Comparison of ENCODE assay signal across 12 mouse cellular contexts in the genomic region with DNA sequence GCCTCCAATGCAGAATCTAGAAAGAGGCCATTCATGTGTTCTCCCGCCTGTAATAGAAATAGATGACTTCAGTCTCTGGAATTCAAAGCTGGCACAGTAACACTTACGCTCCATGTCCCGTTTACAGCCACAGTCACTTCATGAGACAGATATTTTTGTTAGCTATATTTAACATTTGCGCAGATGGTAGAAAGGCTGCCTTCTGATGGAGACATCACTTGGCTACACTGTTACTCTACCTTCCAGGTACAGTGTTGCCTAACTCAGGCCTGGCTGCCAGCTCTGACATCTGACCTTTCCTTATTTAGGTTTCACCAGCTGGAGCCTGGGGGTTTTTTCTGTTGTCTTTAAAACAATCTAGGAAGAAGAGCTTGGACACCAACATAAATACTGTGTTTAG. TPM values are rescaled to one million over a fixed set of nuclear protein-coding genes. Genes with fewer than 3 reads are reported as not detected.
A peak's percentile ranks its signal among the peaks of the same experiment; 100 is the strongest.
DNase-seq lines count a peak whose midpoint lies in the region; ATAC-seq and TF ChIP-seq lines count a peak whose summit lies in the region.
"Had no signal": no experiment of that assay in that cellular context is flagged by ENCODE, and none has a peak within 500 bp of the region (broad histone marks: within the 10 kb centered on the region; RNA-seq: fewer than 3 reads in every experiment).

No protein-coding gene starts in this region.

- no peaks in the 10 kb centered on the region for H3K36me3 ChIP-seq in liver, adult 2 months (ENCODE audit: control insufficient read depth, insufficient read depth, low read length)
- no peaks in the 10 kb centered on the region for H3K36me3 ChIP-seq in liver, embryonic 12.5 days
- H3K36me3 ChIP-seq in midbrain, postnatal 0 days (ENCODE audit: insufficient read depth, low read length), result no peaks in the 10 kb centered on the region
- H3K36me3 ChIP-seq: liver, embryonic 13.5 days had no signal

- no peak for TF ChIP-seq CTCF in liver, adult 2 months (IDR thresholded peaks at IDR 0.05; ENCODE audit: low read depth, low read length)
- TF ChIP-seq CTCF in midbrain, postnatal 0 days (IDR thresholded peaks at IDR 0.05), result no peak

- no peak for ATAC-seq in liver, embryonic 12.5 days
- ATAC-seq in midbrain, postnatal 0 days (ENCODE audit: low FRiP score), result no peak
- ATAC-seq: forebrain, embryonic 13.5 days had no signal

- no peak overlapping the region for H3K9ac ChIP-seq in liver, adult 2 months (ENCODE audit: low read depth, low read length)
- H3K9ac ChIP-seq in liver, embryonic 12.5 days, result no peak overlapping the region
- H3K9ac ChIP-seq in midbrain, postnatal 0 days (replicated peaks; ENCODE audit: low read length, poor library complexity, severe bottlenecking), result no peak overlapping the region
- H3K9ac ChIP-seq: forebrain, embryonic 13.5 days; liver, embryonic 13.5 days had no signal

- 21% methylated on average over 4 of the region's 4 CpGs for WGBS in liver, adult 2 months
- WGBS in liver, embryonic 12.5 days (ENCODE audit: insufficient replicate concordance), result 81% methylated on average over 4 of the region's 4 CpGs
- 95% methylated on average over 4 of the region's 4 CpGs for WGBS in midbrain, postnatal 0 days

- peaks cover 22% of the 10 kb centered on the region; the same call in 1 of the 2 replicates for H3K79me2 ChIP-seq in liver, adult 2 months (ENCODE audit: control insufficient read depth, insufficient read depth, low read length)

- H3K4me3 ChIP-seq in liver, adult 2 months (ENCODE audit: insufficient read depth, low read depth, low read length), result no peak overlapping the region
- no peak overlapping the region for H3K4me3 ChIP-seq in liver, embryonic 12.5 days
- H3K4me3 ChIP-seq in midbrain, postnatal 0 days (ENCODE audit: low read depth, low read length), result no peak overlapping the region
- H3K4me3 ChIP-seq: forebrain, embryonic 13.5 days; liver, embryonic 13.5 days had no signal

- H3K27me3 ChIP-seq in liver, adult 2 months (ENCODE audit: control insufficient read depth, insufficient read depth, low read length), result no peaks in the 10 kb centered on the region
- no peaks in the 10 kb centered on the region for H3K27me3 ChIP-seq in liver, embryonic 12.5 days (replicated peaks)
- H3K27me3 ChIP-seq in midbrain, postnatal 0 days (ENCODE audit: insufficient read depth, low read length), result no peaks in the 10 kb centered on the region
- H3K27me3 ChIP-seq: forebrain, embryonic 13.5 days; liver, embryonic 13.5 days had no signal

- no peaks in the 10 kb centered on the region for H3K9me3 ChIP-seq in liver, embryonic 12.5 days (replicated peaks)
- H3K9me3 ChIP-seq in midbrain, postnatal 0 days (ENCODE audit: low read length), result no peaks in the 10 kb centered on the region
- H3K9me3 ChIP-seq: forebrain, embryonic 13.5 days; liver, embryonic 13.5 days had no signal

- H3K4me1 ChIP-seq in liver, adult 2 months (ENCODE audit: control insufficient read depth, insufficient read depth, low read length), result peaks cover 6% of the 10 kb centered on the region
- H3K4me1 ChIP-seq in liver, embryonic 12.5 days, result peaks cover 22% of the 10 kb centered on the region
- H3K4me1 ChIP-seq in midbrain, postnatal 0 days (ENCODE audit: insufficient read depth, low read length), result no peaks in the 10 kb centered on the region

- H3K27ac ChIP-seq in liver, adult 2 months (replicated peaks; ENCODE audit: insufficient read depth, low read depth, low read length), result no peak overlapping the region
- no peak overlapping the region for H3K27ac ChIP-seq in liver, embryonic 12.5 days
- no peak overlapping the region for H3K27ac ChIP-seq in midbrain, postnatal 0 days (ENCODE audit: low read depth, low read length)
- H3K27ac ChIP-seq: forebrain, embryonic 13.5 days; liver, embryonic 13.5 days had no signal

- no peak for TF ChIP-seq POLR2A in liver, adult 2 months (IDR thresholded peaks at IDR 0.05; ENCODE audit: extremely low read depth, insufficient read depth, low read length)

- no peak overlapping the region for H3K4me2 ChIP-seq in liver, embryonic 12.5 days
- H3K4me2 ChIP-seq in midbrain, postnatal 0 days (ENCODE audit: low read depth, low read length, poor library complexity, severe bottlenecking), result no peak overlapping the region
- H3K4me2 ChIP-seq: forebrain, embryonic 13.5 days; liver, embryonic 13.5 days had no signal

- peak; percentile 11 to 55 for DNase-seq in frontal cortex, postnatal 36 days (ENCODE audit: low spot score in 2 of 2)
- no peak for DNase-seq in frontal cortex, postnatal 10 days (ENCODE audit: low spot score in 2 of 2)
- peak; percentile 73 for DNase-seq in liver, adult 2 months (ENCODE audit: extremely low read depth, low read depth, low spot score)
- DNase-seq in heart, adult 9 months (ENCODE audit: low spot score in 2 of 2), result peak; percentile 31 to 47
- DNase-seq in right cerebral cortex, postnatal 10 days (ENCODE audit: low spot score in 2 of 2), result peak; percentile 27 to 54
- no peak for DNase-seq in midbrain, postnatal 0 days (ENCODE audit: low spot score)
- no peak for DNase-seq in urinary bladder, postnatal 14 days (ENCODE audit: low spot score)
- DNase-seq: kidney, adult 2 months; liver, embryonic 13.5 days; midbrain, embryonic 14.5 days had no signal

RNA-seq across cellular contexts. Expression of gene Txndc12, which starts 3.6 kb away (rescaled TPM):
- 38.1 and 41.4 TPM in 2 replicates for total RNA-seq in liver, adult 2 months (2014; rRNA removed)
- 15.3 and 19.4 TPM in 2 replicates for polyA plus RNA-seq in liver, adult 2 months (2012; rRNA removed)
- 33.6 and 35.9 TPM in 2 replicates for polyA plus RNA-seq in liver, embryonic 12.5 days (2016; fragmentation: Nextera tagmentation; extraction: Ambion mirVana)
- 36.1 and 48.5 TPM in 2 replicates for total RNA-seq in midbrain, postnatal 0 days (2014; rRNA removed)
- 59.7 and 61.0 TPM in 2 replicates for polyA plus RNA-seq in midbrain, postnatal 0 days (2015; fragmentation: Nextera tagmentation; extraction: Ambion mirVana)

RNA-seq across cellular contexts. Expression of gene Btf3l4, which starts 4.6 kb away (rescaled TPM):
- 27.3 and 29.9 TPM in 2 replicates for total RNA-seq in liver, adult 2 months (2014; rRNA removed)
- polyA plus RNA-seq in liver, adult 2 months (2012; rRNA removed), result 7.0 and 8.1 TPM in 2 replicates
- polyA plus RNA-seq in liver, embryonic 12.5 days (2016; fragmentation: Nextera tagmentation; extraction: Ambion mirVana), result 67.0 and 73.8 TPM in 2 replicates
- total RNA-seq in midbrain, postnatal 0 days (2014; rRNA removed), result 101 and 137 TPM in 2 replicates
- polyA plus RNA-seq in midbrain, postnatal 0 days (2015; fragmentation: Nextera tagmentation; extraction: Ambion mirVana), result 156 and 164 TPM in 2 replicates

RNA-seq across cellular contexts. Expression of gene Kti12, which starts 9.6 kb away (rescaled TPM):
- 8.1 and 11.1 TPM in 2 replicates for total RNA-seq in liver, adult 2 months (2014; rRNA removed)
- 26.6 and 32.0 TPM in 2 replicates for polyA plus RNA-seq in liver, adult 2 months (2012; rRNA removed)
- 71.6 and 74.7 TPM in 2 replicates for polyA plus RNA-seq in liver, embryonic 12.5 days (2016; fragmentation: Nextera tagmentation; extraction: Ambion mirVana)
- 24.0 and 34.4 TPM in 2 replicates for total RNA-seq in midbrain, postnatal 0 days (2014; rRNA removed)
- 21.2 and 22.3 TPM in 2 replicates for polyA plus RNA-seq in midbrain, postnatal 0 days (2015; fragmentation: Nextera tagmentation; extraction: Ambion mirVana)

RNA-seq across cellular contexts. Expression of gene A730015C16Rik, which starts 10.4 kb away (rescaled TPM):
- 0.07 and 0.09 TPM in 2 replicates for total RNA-seq in liver, adult 2 months (2014; rRNA removed)
- polyA plus RNA-seq in liver, adult 2 months (2012; rRNA removed), result 0.09 and 0.37 TPM in 2 replicates
- polyA plus RNA-seq in liver, embryonic 12.5 days (2016; fragmentation: Nextera tagmentation; extraction: Ambion mirVana), result 0.42 and 0.59 TPM in 2 replicates
- 1.3 TPM in 1 of 2 replicates, not detected in the other for total RNA-seq in midbrain, postnatal 0 days (2014; rRNA removed)
- 0.83 and 1.1 TPM in 2 replicates for polyA plus RNA-seq in midbrain, postnatal 0 days (2015; fragmentation: Nextera tagmentation; extraction: Ambion mirVana)
- polyA plus RNA-seq: kidney, adult 2 months had no signal

RNA-seq across cellular contexts. Expression of gene Rab3b, which starts 40.8 kb away (rescaled TPM):
- total RNA-seq in liver, adult 2 months (2014; rRNA removed), result 0.09 and 0.27 TPM in 2 replicates
- 0.96 and 1.4 TPM in 2 replicates for polyA plus RNA-seq in liver, adult 2 months (2012; rRNA removed)
- 3.5 and 4.0 TPM in 2 replicates for polyA plus RNA-seq in liver, embryonic 12.5 days (2016; fragmentation: Nextera tagmentation; extraction: Ambion mirVana)
- 81.8 and 94.5 TPM in 2 replicates for total RNA-seq in midbrain, postnatal 0 days (2014; rRNA removed)
- 316 and 318 TPM in 2 replicates for polyA plus RNA-seq in midbrain, postnatal 0 days (2015; fragmentation: Nextera tagmentation; extraction: Ambion mirVana)

Comparison
In these comparisons a context has a peak if more than half of its experiments do, and no peak if none do; other contexts are left out.
1. DNase-seq: peak in frontal cortex, postnatal 36 days (2 of 2), liver, adult 2 months (single experiment), heart, adult 9 months (2 of 2) and right cerebral cortex, postnatal 10 days (2 of 2); none in frontal cortex, postnatal 10 days (0 of 2), midbrain, postnatal 0 days (single experiment) and urinary bladder, postnatal 14 days (single experiment).